Mouse (Mus musculus) T-helper 17 cell (primary cell): ENCODE measurements at regions not wholly inside any gene's neighbourhood (a gene's known extent, or its start where the extent isn't known, plus 50 kb on each side); places are given as distances from the start of the nearest gene placed in this dataset.
"Not testable (repeated sequence)": the region's sequence is repeated elsewhere in the genome, so short reads cannot be mapped to it uniquely, and the experiment has no call there.

Experiments used
- in situ Hi-C, 2 experiments: fragments of 300-600 bp; cut with MboI, MseI; formaldehyde crosslinking; loops; 1 replicate in 1 of 2; 2 replicates in 1 of 2; pipeline ENCODE4 v1.15.1; 2025; ENCODE audit warnings: high pct_unique_total_duplicates in 2 of 2

- in situ Hi-C loops: loop anchor here (5.0 to 10.0 kb wide), 2 partner anchors 157 to 209 kb away; no protein-coding TSS in a partner anchor
Observed at GRCm38 (mm10) chr1:85451701-85452100, 123.8 kb upstream of the G530012D18Rik start.

DNA sequence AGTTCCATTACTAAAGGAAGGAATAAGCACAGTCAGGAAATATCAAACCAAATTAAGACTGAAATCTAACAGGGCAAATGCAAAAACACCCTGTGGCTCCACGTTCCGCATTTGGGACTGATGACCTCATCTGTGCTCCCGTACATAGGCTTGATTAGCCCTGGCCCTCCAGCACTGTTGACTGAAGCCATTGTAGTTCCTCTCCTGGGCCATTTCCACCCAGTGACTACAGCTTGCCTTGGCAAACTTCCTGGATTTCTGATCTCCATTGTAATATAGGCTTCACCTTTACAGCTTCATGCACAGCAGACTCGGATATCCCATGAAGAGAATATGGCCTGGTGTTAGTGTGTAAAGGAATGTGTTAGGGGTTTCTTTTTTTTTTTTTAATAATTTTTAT is 122.1 kb upstream of the G530012D18Rik start:
- in situ Hi-C loops: loop anchor here (5.0 to 10.0 kb wide), 2 partner anchors 159 to 211 kb away; no protein-coding TSS in a partner anchor

DNA sequence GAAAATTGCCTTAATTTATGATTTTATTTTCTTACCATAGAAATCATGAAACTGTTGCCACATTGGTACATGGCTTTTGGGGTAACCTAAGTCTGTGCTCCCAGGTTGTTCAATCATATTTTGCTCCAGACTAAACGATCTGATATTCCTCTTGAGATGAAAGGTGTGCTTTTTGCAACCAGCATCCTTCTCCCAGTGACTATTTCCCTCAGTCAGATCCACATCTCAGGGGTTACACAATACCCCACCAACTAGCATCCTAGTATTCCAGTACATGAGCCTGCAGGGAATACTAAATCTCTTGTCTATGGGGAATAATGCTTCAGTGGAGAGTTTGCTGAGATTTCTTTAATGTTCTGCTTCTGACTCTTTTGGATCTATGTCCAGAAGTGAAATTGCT is 118.8 kb upstream of the G530012D18Rik start:
- in situ Hi-C loops: loop anchor here (5.0 to 10.0 kb wide), 2 partner anchors 162 to 449 kb away; no protein-coding TSS in a partner anchor

GRCm38 (mm10) chr1:85457731-85458130 is 117.7 kb upstream of the G530012D18Rik start:
- in situ Hi-C loops: loop anchor here (5.0 to 10.0 kb wide), 2 partner anchors 163 to 450 kb away; no protein-coding TSS in a partner anchor

GRCm38 (mm10) chr1:85462121-85462520 is 113.4 kb upstream of the G530012D18Rik start:
- in situ Hi-C loops: loop anchor here in 1 of 2 experiments (10.0 kb wide), 1 partner anchor 103 kb away; no protein-coding TSS in a partner anchor

GRCm38 (mm10) chr1:85479117-85479516 is 96.4 kb upstream of the G530012D18Rik start:
- in situ Hi-C loops: loop anchor here in 1 of 2 experiments (10.0 kb wide), 1 partner anchor 396 kb away; no protein-coding TSS in a partner anchor

DNA sequence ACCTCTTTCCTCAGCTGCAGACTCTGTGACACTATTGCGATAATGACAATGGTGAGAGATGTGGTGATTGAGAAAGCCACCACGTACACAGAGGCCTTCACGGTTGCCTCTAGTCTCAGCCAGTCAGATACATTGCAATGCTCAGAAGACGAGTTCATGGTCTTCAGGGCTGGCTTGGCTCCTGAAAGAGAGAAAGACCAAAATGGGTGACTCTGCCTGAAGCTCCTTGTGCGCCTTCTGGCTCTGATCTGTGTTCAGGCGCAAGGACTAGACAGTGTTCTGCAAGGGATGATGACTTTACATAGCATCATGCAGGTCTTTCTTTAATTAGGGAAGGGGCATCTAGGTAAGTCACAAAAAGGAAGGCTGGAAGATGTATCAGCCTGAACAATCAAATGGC is 90.5 kb upstream of the G530012D18Rik start:
- in situ Hi-C loops: not testable (repeated sequence)

GRCm38 (mm10) chr1:85499931-85500330 is 75.5 kb upstream of the G530012D18Rik start:
- in situ Hi-C loops: loop anchor here (5.0 to 10.0 kb wide), 4 partner anchors 132 to 335 kb away; no protein-coding TSS in a partner anchor

- in situ Hi-C loops: loop anchor here (5.0 kb wide), 3 partner anchors 131 to 324 kb away; no protein-coding TSS in a partner anchor
Observed at GRCm38 (mm10) chr1:85501278-85501677, 74.2 kb upstream of the G530012D18Rik start.
